Mouse (Mus musculus): ENCODE data around the gene Gpr108. TPM values are rescaled to one million over a fixed set of nuclear protein-coding genes. Genes with fewer than 3 reads are reported as not detected.
A peak's percentile ranks its signal among the peaks of the same experiment; 100 is the strongest.

The Gpr108 gene
- polyA plus RNA-seq (2015; fragmentation: Nextera tagmentation; extraction: Ambion mirVana), result 18.7 and 21.1 TPM in 2 replicates

GRCm38 (mm10) chr17:57248201-57248699, at the start of gene Gpr108:
Gpr108 (minus strand) TSS chr17:57248446.
- Histone ChIP-seq H3K4me3 (ENCODE audit: low read depth, low read length) (peak within 1 kb of the TSS; percentile 68), H3K9ac (ENCODE audit: low read depth, low read length) (peak within 1 kb of the TSS; percentile 90), H3K4me1 (ENCODE audit: control insufficient read depth, insufficient read depth, low read length) (peaks cover 24% of the 10 kb centered on the region), H3K27me3 (ENCODE audit: control insufficient read depth, insufficient read depth, low read depth, low read length) (no peaks in the 10 kb centered on the region; the same call in 1 of the 2 replicates), H3K27ac (ENCODE audit: low read length) (peak within 1 kb of the TSS; percentile 99), H3K4me2 (ENCODE audit: low read length) (peak within 1 kb of the TSS; percentile 94), H3K9me3 (replicated peaks; ENCODE audit: control insufficient read depth, low read length, poor library complexity, severe bottlenecking) (no peaks in the 10 kb centered on the region), H3K36me3 (ENCODE audit: control insufficient read depth, insufficient read depth, low read length) (no peaks in the 10 kb centered on the region)
- peak; percentile 76 for ATAC-seq
- under 1% methylated on average over 12 of the region's 12 CpGs for WGBS

- H3K27ac ChIP-seq (ENCODE audit: low read length), result no peak overlapping the region
- H3K27me3 ChIP-seq (ENCODE audit: control insufficient read depth, insufficient read depth, low read depth, low read length), result no peaks in the 10 kb centered on the region
- no peak for ATAC-seq
- no peak overlapping the region for H3K9ac ChIP-seq (ENCODE audit: low read depth, low read length)
- no peaks in the 10 kb centered on the region for H3K4me1 ChIP-seq (ENCODE audit: control insufficient read depth, insufficient read depth, low read length)
- no peak overlapping the region for H3K4me3 ChIP-seq (ENCODE audit: low read depth, low read length)
- H3K9me3 ChIP-seq (replicated peaks; ENCODE audit: control insufficient read depth, low read length, poor library complexity, severe bottlenecking), result no peaks in the 10 kb centered on the region
- WGBS, result 89% methylated on average over 12 of the region's 12 CpGs
- H3K36me3 ChIP-seq (ENCODE audit: control insufficient read depth, insufficient read depth, low read length), result no peaks in the 10 kb centered on the region
- no peak overlapping the region for H3K4me2 ChIP-seq (ENCODE audit: low read length)
These were observed 48.8 kb upstream of the Gpr108 start for GRCm38 (mm10) chr17:57297040-57297439.

- Histone ChIP-seq H3K27me3 (ENCODE audit: control insufficient read depth, insufficient read depth, low read depth, low read length) (no peaks in the 10 kb centered on the region), H3K9ac (ENCODE audit: low read depth, low read length) (no peak overlapping the region), H3K4me3 (ENCODE audit: low read depth, low read length) (no peak overlapping the region), H3K36me3 (ENCODE audit: control insufficient read depth, insufficient read depth, low read length) (no peaks in the 10 kb centered on the region), H3K4me2 (ENCODE audit: low read length) (no peak overlapping the region), H3K9me3 (replicated peaks; ENCODE audit: control insufficient read depth, low read length, poor library complexity, severe bottlenecking) (no peaks in the 10 kb centered on the region), H3K27ac (ENCODE audit: low read length) (no peak overlapping the region), H3K4me1 (ENCODE audit: control insufficient read depth, insufficient read depth, low read length) (no peaks in the 10 kb centered on the region)
- ATAC-seq, result no peak
- WGBS, result 92% methylated on average over 9 of the region's 9 CpGs
These were observed 47.7 kb upstream of the Gpr108 start for GRCm38 (mm10) chr17:57295935-57296334.

GRCm38 (mm10) chr17:57292968-57293367, 44.7 kb upstream of the Gpr108 start:
- 94% methylated on average over 9 of the region's 9 CpGs for whole genome bisulfite sequencing
- no peaks in the 10 kb centered on the region for H3K36me3 ChIP-seq (ENCODE audit: control insufficient read depth, insufficient read depth, low read length)
- no peak for ATAC-seq
- H3K4me3 ChIP-seq (ENCODE audit: low read depth, low read length), result no peak overlapping the region
- H3K27me3 ChIP-seq (ENCODE audit: control insufficient read depth, insufficient read depth, low read depth, low read length), result no peaks in the 10 kb centered on the region
- H3K9me3 ChIP-seq (replicated peaks; ENCODE audit: control insufficient read depth, low read length, poor library complexity, severe bottlenecking), result no peaks in the 10 kb centered on the region
- no peak overlapping the region for H3K27ac ChIP-seq (ENCODE audit: low read length)
- H3K4me1 ChIP-seq (ENCODE audit: control insufficient read depth, insufficient read depth, low read length), result no peaks in the 10 kb centered on the region
- no peak overlapping the region for H3K4me2 ChIP-seq (ENCODE audit: low read length)
- H3K9ac ChIP-seq (ENCODE audit: low read depth, low read length), result no peak overlapping the region

GRCm38 (mm10) chr17:57292302-57292701, 44.1 kb upstream of the Gpr108 start:
- Histone ChIP-seq H3K27me3 (ENCODE audit: control insufficient read depth, insufficient read depth, low read depth, low read length) (no peaks in the 10 kb centered on the region), H3K9me3 (replicated peaks; ENCODE audit: control insufficient read depth, low read length, poor library complexity, severe bottlenecking) (no peaks in the 10 kb centered on the region), H3K4me2 (ENCODE audit: low read length) (no peak overlapping the region), H3K27ac (ENCODE audit: low read length) (no peak overlapping the region), H3K4me1 (ENCODE audit: control insufficient read depth, insufficient read depth, low read length) (no peaks in the 10 kb centered on the region), H3K4me3 (ENCODE audit: low read depth, low read length) (no peak overlapping the region), H3K36me3 (ENCODE audit: control insufficient read depth, insufficient read depth, low read length) (no peaks in the 10 kb centered on the region), H3K9ac (ENCODE audit: low read depth, low read length) (no peak overlapping the region)
- 93% methylated on average over 2 of the region's 2 CpGs for WGBS
- no peak for ATAC-seq

GRCm38 (mm10) chr17:57290671-57291055, 42.4 kb upstream of the Gpr108 start:
- H3K36me3 ChIP-seq (ENCODE audit: control insufficient read depth, insufficient read depth, low read length), result no peaks in the 10 kb centered on the region
- no peak overlapping the region for H3K27ac ChIP-seq (ENCODE audit: low read length)
- H3K9ac ChIP-seq (ENCODE audit: low read depth, low read length), result no peak overlapping the region
- 91% methylated on average over 7 of the region's 7 CpGs for WGBS
- H3K9me3 ChIP-seq (replicated peaks; ENCODE audit: control insufficient read depth, low read length, poor library complexity, severe bottlenecking), result no peaks in the 10 kb centered on the region
- H3K4me1 ChIP-seq (ENCODE audit: control insufficient read depth, insufficient read depth, low read length), result no peaks in the 10 kb centered on the region
- no peak for ATAC-seq
- H3K4me3 ChIP-seq (ENCODE audit: low read depth, low read length), result no peak overlapping the region
- no peak overlapping the region for H3K4me2 ChIP-seq (ENCODE audit: low read length)
- H3K27me3 ChIP-seq (ENCODE audit: control insufficient read depth, insufficient read depth, low read depth, low read length), result no peaks in the 10 kb centered on the region

- Histone ChIP-seq H3K4me1 (ENCODE audit: control insufficient read depth, insufficient read depth, low read length) (no peaks in the 10 kb centered on the region), H3K27ac (ENCODE audit: low read length) (no peak overlapping the region), H3K9me3 (replicated peaks; ENCODE audit: control insufficient read depth, low read length, poor library complexity, severe bottlenecking) (no peaks in the 10 kb centered on the region), H3K27me3 (ENCODE audit: control insufficient read depth, insufficient read depth, low read depth, low read length) (no peaks in the 10 kb centered on the region), H3K4me3 (ENCODE audit: low read depth, low read length) (no peak overlapping the region), H3K36me3 (ENCODE audit: control insufficient read depth, insufficient read depth, low read length) (no peaks in the 10 kb centered on the region), H3K4me2 (ENCODE audit: low read length) (no peak overlapping the region), H3K9ac (ENCODE audit: low read depth, low read length) (no peak overlapping the region)
- 87% methylated on average over 9 of the region's 9 CpGs for WGBS
- ATAC-seq, result no peak
These were observed 41.9 kb upstream of the Gpr108 start for GRCm38 (mm10) chr17:57290001-57290670.

- H3K27ac ChIP-seq (ENCODE audit: low read length), result no peak overlapping the region
- H3K9ac ChIP-seq (ENCODE audit: low read depth, low read length), result no peak overlapping the region
- H3K9me3 ChIP-seq (replicated peaks; ENCODE audit: control insufficient read depth, low read length, poor library complexity, severe bottlenecking), result no peaks in the 10 kb centered on the region
- WGBS, result 86% methylated on average over 5 of the region's 5 CpGs
- no peaks in the 10 kb centered on the region for H3K27me3 ChIP-seq (ENCODE audit: control insufficient read depth, insufficient read depth, low read depth, low read length)
- ATAC-seq, result no peak
- H3K36me3 ChIP-seq (ENCODE audit: control insufficient read depth, insufficient read depth, low read length), result no peaks in the 10 kb centered on the region
- no peak overlapping the region for H3K4me2 ChIP-seq (ENCODE audit: low read length)
- no peak overlapping the region for H3K4me3 ChIP-seq (ENCODE audit: low read depth, low read length)
- H3K4me1 ChIP-seq (ENCODE audit: control insufficient read depth, insufficient read depth, low read length), result no peaks in the 10 kb centered on the region
These were observed 41.0 kb upstream of the Gpr108 start for GRCm38 (mm10) chr17:57289252-57289651.

GRCm38 (mm10) chr17:57286718-57287355, 38.6 kb upstream of the Gpr108 start:
- WGBS, result 57% methylated on average over 8 of the region's 8 CpGs
- peak; percentile 64 for ATAC-seq

More at GRCm38 (mm10) chr17:57286718-57287355, 38.6 kb upstream of the Gpr108 start:
- no peaks in the 10 kb centered on the region for H3K9me3 ChIP-seq (replicated peaks; ENCODE audit: control insufficient read depth, low read length, poor library complexity, severe bottlenecking)
- H3K27ac ChIP-seq (ENCODE audit: low read length), result no peak overlapping the region
- no peak overlapping the region for H3K4me3 ChIP-seq (ENCODE audit: low read depth, low read length)
- no peak overlapping the region for H3K4me2 ChIP-seq (ENCODE audit: low read length)
- H3K4me1 ChIP-seq (ENCODE audit: control insufficient read depth, insufficient read depth, low read length), result no peaks in the 10 kb centered on the region
- no peak overlapping the region for H3K9ac ChIP-seq (ENCODE audit: low read depth, low read length)
- no peaks in the 10 kb centered on the region for H3K27me3 ChIP-seq (ENCODE audit: control insufficient read depth, insufficient read depth, low read depth, low read length)
- H3K36me3 ChIP-seq (ENCODE audit: control insufficient read depth, insufficient read depth, low read length), result no peaks in the 10 kb centered on the region
